Mouse (Mus musculus) cerebellum, adult 9-11 months (tissue): ENCODE results near the gene Cdc14b.
A peak's percentile ranks its signal among the peaks of the same experiment; 100 is the strongest.

Experiments used
- DNase-seq: peaks from one replicate; pipeline ENCODE4 v3.0.0; 2022

Cdc14b gene

DNA sequence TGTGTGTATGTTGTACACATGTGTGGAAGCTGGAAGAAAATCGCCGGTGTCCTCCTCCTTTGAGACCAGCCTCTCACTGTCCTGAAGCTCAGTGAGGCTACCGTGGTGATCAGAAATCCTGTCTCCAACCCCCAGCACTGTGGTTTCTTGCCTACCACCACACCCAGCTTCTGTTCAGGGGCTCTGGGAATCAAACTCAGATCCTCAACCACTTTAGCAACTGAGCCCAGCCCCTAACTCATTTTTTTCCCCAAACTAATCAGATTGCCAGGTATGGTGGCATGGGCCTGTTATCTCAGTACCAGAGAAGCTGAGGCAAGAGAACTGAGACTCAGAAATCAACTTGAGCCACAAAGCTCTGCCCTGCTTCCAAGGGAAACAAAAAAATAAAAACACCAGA is 39.3 kb downstream of the Cdc14b start:
- DNase-seq: no peak

DNA sequence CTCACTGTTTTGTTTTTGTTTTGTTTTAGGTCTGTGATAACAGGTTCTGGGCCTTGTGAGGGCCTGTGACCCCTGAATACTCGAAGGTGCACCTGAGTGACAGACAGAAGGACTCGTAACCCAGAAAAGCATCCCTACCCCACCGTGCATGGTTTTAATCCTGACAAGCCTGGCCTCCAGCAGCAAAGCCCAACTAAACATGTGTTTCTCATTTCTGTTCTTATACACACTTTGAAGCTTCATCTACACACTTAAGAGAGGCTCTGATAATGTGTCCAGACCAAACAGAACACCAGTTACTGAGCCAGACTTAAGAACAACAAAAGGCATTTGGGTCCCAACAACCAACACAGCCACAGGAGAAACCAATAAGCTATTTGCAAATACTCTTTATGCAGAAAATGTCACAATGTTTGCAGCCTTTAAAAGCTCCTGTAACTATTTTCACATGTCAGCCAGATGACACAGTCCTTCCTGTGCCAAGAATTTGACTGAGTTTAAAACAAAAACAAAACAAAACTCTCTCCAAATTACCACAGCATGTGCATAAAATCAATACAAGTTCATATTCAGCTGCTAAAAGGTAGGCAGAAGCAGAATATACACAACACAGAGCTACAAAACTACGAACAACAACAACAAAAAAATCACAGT is 39.9 kb downstream of the Cdc14b start:
- DNase-seq: no peak

GRCm38 (mm10) chr13:64233139-64233538 is 42.0 kb downstream of the Cdc14b start:
- no peak for DNase-seq

DNA sequence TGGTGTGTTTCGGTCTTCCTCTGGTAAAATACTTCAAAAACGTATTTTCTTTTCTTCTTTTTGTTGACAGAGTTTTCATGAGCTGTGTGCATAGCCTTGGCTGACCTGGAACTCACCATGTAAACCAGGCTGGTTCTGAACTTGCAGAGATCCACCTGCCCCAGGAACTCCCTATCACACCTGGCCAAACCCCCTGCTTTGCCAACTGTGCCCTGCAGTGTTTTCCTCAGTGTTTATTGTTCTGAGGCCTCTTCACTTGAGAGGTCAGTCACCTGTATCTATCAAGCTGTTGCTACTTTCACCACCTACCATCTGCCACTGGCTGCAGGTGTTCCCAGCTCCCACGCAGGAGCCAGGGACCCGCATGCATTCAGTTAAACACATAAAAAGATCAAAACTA is 48.4 kb downstream of the Cdc14b start:
- no peak for DNase-seq

DNA sequence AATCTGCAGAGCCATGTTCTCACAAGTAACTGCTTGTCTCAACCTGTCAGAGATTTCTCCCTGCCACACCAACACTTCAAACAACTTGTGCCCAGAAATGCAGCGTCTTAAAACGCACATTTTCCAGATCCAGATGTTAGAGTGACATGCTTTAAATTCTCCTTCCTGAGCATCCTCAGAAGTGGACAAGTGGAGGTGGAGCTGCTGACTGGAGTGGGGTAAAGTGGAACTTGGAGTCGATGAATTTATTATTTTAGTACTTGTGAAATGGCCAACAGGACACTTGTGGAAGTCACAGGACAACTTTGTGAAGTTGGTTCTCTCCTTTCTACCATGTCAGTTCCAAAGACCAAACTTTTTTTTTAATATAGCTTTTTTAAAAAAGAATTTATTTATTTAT is 49.4 kb downstream of the Cdc14b start:
- DNase-seq: no peak

DNA sequence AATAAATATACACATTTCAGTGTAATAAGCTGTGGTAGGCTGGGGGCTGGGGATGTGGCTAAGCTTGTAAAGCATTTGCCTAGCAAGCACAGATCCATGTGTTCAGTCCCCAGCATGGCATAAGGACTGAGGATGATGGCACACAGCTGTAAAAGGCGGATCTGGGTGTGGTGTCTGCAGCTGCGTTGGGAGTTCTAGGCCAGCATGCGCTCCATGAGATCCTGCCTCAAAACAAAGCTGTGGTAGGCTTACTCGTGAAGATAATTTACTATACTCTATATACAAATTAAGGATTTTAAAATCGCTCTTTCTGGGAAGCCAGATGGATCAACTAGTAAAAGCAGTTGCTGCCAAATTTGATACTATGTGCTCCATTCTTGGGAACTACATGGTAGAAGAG is 60.2 kb downstream of the Cdc14b start:
- DNase-seq: no peak

- DNase-seq: no peak
Observed at GRCm38 (mm10) chr13:64211995-64212603, 63.0 kb downstream of the Cdc14b start.

- DNase-seq: no peak
Observed at GRCm38 (mm10) chr13:64208146-64208545, 66.9 kb downstream of the Cdc14b start.

DNA sequence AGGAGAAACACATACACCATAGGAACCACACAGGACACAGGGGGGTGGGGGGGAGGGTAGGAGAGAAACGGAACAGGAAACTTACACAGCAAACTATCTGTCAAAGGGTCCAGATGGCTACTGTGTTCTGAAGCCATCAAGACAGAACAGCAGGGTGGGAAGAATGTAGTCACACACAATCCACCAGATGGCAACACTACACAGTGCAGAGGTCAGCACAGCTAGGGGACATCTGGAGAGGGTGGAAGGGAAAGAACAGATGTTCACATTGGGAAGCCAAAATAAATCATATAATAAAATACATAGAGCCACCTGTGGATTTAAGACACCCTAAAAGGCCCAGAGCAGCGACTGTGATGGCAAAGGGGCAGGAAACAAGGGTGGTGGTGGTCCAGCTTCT is 69.9 kb downstream of the Cdc14b start:
- DNase-seq: no peak

- no peak for DNase-seq
Observed at GRCm38 (mm10) chr13:64204726-64205125, 70.4 kb downstream of the Cdc14b start.

- DNase-seq: no peak
Observed at GRCm38 (mm10) chr13:64200911-64201310, 74.2 kb downstream of the Cdc14b start.

DNA sequence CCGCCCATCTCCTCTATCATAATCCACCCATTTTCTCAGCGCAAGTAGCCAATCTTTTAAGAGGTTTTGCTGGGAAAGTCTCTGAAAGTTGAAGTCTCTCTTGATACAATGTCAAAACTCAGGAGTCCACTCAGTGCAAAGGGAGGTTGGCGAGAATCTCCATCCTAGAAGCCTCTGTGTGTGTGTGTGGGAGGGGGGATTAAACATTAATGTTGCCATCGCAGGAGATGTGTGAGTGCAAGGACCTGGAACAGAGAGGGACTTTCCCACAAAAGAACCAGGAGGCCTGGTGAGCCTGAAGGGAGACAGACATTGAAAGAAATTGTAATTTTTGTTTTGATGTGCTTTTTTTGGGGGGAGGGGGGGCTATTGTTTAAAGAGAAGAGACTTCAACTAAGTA is 76.8 kb downstream of the Cdc14b start:
- DNase-seq: no peak

DNA sequence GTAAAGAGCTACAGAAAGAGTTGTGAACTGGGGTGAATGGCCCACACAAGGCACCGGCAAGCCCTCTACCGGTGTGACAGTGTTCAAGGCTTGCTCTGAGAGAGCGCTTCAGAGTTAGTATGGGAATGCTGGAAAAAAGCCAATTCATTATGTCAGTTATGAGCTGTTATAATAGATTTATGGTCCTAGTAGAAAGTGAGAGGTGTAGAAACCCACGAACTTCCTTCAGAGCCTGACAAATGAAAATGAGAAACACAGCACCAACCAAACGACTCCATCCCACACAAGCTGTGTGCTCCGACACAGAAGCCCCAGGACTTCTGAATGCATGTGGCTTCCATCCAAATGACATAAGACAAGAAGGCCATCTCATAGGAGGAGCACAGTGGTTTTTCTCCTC is 77.2 kb downstream of the Cdc14b start:
- DNase-seq: no peak

- no peak for DNase-seq
Observed at GRCm38 (mm10) chr13:64187065-64187464, 88.0 kb downstream of the Cdc14b start.

- no peak for DNase-seq
Observed at GRCm38 (mm10) chr13:64186516-64186915, 88.6 kb downstream of the Cdc14b start.

DNA sequence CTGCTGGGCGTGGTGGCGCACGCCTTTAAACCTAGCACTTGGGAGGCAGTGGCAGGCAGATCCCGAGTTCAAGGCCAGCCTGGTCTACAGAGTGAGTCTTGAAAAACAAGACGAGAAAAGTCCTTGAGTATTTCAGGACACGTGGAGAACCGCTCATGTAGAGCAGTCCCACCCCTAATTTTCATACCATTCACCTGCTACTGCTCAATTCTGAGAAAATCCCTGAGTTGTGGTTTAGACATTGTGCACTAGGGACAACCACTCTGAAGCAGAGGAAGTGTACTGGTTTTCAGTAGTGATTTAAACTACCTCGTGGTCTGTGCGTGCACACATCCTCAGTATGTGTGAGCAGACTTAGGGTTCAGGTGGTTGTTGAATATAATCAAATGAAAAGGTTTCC is 89.5 kb downstream of the Cdc14b start:
- no peak for DNase-seq

- DNase-seq: no peak
Observed at GRCm38 (mm10) chr13:64185176-64185575, 89.9 kb downstream of the Cdc14b start.

- DNase-seq: no peak
Observed at GRCm38 (mm10) chr13:64184361-64184760, 90.7 kb downstream of the Cdc14b start.

DNA sequence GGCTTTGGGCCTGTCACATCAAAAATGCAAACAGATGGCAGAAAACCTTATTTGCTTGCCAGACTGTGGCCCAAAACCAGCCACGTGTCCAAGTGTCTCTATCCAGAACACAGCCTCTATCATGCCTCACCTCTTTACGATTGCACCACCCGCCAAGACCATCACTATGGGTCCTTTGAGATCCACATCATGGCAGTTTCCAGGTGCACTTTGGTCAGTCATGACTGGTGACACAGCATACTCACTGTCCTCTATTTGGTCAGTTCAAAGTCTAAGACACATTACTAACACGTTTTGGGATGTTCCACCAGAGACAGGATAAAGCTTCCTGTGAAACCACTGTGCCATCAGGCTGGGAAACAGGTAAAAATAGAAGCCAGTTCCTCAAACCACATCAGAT is 91.5 kb downstream of the Cdc14b start:
- peak; percentile 27 for DNase-seq

DNA sequence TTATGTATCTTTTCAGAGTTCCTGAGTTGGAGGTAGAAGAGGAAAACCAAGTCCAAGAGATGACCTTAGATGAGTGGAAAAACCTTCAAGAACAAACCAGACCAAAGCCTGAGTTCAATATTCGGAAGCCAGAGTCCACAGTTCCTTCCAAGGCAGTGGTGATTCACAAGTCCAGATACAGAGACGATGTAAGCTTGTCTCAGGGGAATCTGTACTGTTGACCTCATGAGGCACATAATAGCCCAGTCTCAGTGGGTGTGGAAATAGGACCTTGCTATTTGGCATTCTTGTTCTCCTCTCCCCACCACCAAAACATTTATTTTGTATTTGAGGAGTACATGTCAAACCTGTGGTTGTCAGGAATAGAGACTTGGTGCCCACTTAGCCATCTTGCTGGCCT is 93.0 kb downstream of the Cdc14b start:
- no peak for DNase-seq

DNA sequence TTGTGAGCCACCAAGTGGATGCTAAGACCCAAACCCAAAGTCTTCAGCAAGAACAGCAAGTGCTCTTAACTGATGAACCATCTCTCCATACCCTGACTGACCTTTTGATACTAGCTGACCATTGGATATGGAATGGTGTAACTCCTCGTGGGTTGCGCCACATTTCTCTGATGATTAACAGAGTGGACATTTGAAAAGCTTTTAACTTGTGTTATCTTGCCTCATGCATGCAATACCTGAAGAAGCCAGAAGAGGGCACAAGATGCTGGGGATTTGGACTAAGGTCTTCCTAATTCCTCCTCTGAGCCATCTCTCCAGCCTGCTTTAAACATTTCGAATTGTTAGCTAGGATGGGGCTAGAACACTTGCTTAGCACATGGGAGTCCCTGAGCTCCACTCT is 94.2 kb downstream of the Cdc14b start:
- DNase-seq: peak; percentile 35

- no peak for DNase-seq
Observed at GRCm38 (mm10) chr13:64180300-64180699, 94.8 kb downstream of the Cdc14b start.

DNA sequence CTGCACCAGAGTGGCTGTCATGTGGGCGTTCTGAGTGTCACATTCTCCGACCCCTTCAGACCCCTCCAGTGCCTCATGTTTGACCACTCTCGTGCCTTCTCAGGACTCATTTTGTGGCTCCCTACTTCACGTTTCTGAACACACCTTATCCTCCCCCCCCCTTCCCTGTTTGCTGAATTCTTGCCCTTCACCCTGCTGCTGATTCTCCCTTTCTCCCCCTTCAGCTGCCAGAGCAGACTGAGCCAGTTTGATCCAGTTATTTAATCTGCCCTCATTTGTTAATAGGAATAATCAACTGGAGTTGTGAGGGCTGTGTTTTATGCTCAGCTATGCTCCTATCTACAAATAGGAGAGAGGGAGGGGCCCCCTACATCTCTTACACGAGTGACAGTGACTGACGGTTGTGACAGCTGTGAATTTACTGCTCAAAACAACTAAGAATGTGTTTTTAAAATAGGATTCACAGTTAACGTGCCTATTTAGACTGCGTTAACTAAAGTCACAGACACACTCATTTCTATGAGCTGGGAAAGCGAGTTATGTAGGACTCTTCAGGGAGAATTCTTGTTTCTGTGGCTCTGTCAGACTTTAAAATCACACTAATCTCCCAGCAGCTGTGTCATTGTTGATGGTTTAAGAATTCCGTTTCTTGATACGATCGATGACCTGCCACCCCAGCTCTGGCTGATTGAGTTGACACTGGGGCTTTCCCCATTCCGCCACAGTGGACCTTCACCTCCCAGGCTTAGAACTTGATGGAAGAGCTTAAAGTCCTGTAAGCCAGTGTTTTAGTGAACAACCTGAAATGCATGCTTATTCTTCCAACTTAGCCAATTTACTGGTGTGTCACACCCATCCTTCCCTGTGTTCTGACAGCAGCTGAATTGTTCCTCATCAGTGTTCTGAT is 96.1 kb downstream of the Cdc14b start:
- DNase-seq: no peak

- DNase-seq: no peak
Observed at GRCm38 (mm10) chr13:64178000-64178399, 97.1 kb downstream of the Cdc14b start.
